Mouse (Mus musculus) liver, adult 2 months (tissue): ENCODE results near the gene Nup62.

Experiments used
- CTCF ChIP-seq: fragments of 200-500 bp; IDR thresholded peaks from 2 replicates; pipeline ENCODE4 v1.5.1; 2011; ENCODE audit warnings: low read depth, low read length, control low read depth
- POLR2A ChIP-seq: fragments of 200-500 bp; IDR thresholded peaks from 2 replicates; pipeline ENCODE4 v1.6.1; 2011; ENCODE audit warnings: low read length, control low read depth; ENCODE audit not compliant: insufficient read depth; ENCODE audit errors: extremely low read depth

- TF ChIP-seq CTCF (no peak), POLR2A (no peak)
Observed at GRCm38 (mm10) chr7:44836016-44836404, 20.1 kb downstream of the Nup62 start.
